Mouse (Mus musculus) neural tube, embryonic 14.5 days (tissue): ENCODE data around the gene Srp68. TPM values are rescaled to one million over a fixed set of nuclear protein-coding genes. Genes with fewer than 3 reads are reported as not detected.

Source experiments
- ATAC-seq: fragments of 200-750 bp; cut with Nextera tagmentation; 2 replicates; pipeline ENCODE4 v1.8.0; 2017; ENCODE audit warnings: low read depth, mild to moderate bottlenecking, moderate TSS enrichment, moderate library complexity
- H3K27ac ChIP-seq: fragments of 300-500 bp; sonication (generic); 2 replicates; pipeline ENCODE4 v1.5.1; 2014; ENCODE audit warnings: low read depth, mild to moderate bottlenecking, control low read depth, low read length, moderate library complexity, mixed read lengths
- H3K27me3 ChIP-seq: fragments of 300-500 bp; sonication (generic); 2 replicates; pipeline ENCODE4 v1.6.1; 2014; ENCODE audit warnings: low read length; ENCODE audit not compliant: control insufficient read depth, insufficient read depth
- H3K36me3 ChIP-seq: fragments of 300-500 bp; sonication (generic); 2 replicates; pipeline ENCODE4 v1.6.1; 2014; ENCODE audit warnings: low read length, mixed read lengths; ENCODE audit not compliant: control insufficient read depth, insufficient read depth
- H3K4me1 ChIP-seq: fragments of 300-500 bp; sonication (generic); 2 replicates; pipeline ENCODE4 v1.6.1; 2014; ENCODE audit warnings: low read length; ENCODE audit not compliant: control insufficient read depth, insufficient read depth
- H3K4me2 ChIP-seq: fragments of 300-500 bp; sonication (generic); 2 replicates; pipeline ENCODE4 v1.6.1; 2014; ENCODE audit warnings: mild to moderate bottlenecking, low read depth, low read length, control low read depth
- H3K4me3 ChIP-seq: fragments of 300-500 bp; sonication (generic); 2 replicates; pipeline ENCODE4 v1.5.1; 2014; ENCODE audit warnings: low read depth, low read length, control low read depth, mixed read lengths
- H3K9ac ChIP-seq: fragments of 300-500 bp; sonication (generic); replicated peaks from 2 replicates; pipeline ENCODE4 v1.6.1; 2014; ENCODE audit warnings: low read depth, mild to moderate bottlenecking, control low read depth, low read length, mixed read lengths
- H3K9me3 ChIP-seq: fragments of 300-500 bp; sonication (generic); 2 replicates; pipeline ENCODE4 v1.6.1; 2016; ENCODE audit warnings: low read length; ENCODE audit not compliant: control insufficient read depth
- WGBS: fragments of 180-500 bp; shearing (Covaris S2); extraction: QIAGEN DNeasy Blood & Tissue Kit; methylation state at CpG from one replicate; pipeline ENCODE4 v1.1.7; 2014; 5-methylcytosine and 5-hydroxymethylcytosine counted together
- polyA plus RNA-seq: library from polyadenylated mRNA; unstranded; fragments of >200 nt; fragmentation: Nextera tagmentation; extraction: Ambion mirVana; gene quantifications from 2 replicates; pipeline ENCODE4 v1.2.1, GENCODE M21; 2014

The Srp68 gene
- polyA plus RNA-seq, 1 experiment from 2014 or later, result 52.0 TPM

DNA sequence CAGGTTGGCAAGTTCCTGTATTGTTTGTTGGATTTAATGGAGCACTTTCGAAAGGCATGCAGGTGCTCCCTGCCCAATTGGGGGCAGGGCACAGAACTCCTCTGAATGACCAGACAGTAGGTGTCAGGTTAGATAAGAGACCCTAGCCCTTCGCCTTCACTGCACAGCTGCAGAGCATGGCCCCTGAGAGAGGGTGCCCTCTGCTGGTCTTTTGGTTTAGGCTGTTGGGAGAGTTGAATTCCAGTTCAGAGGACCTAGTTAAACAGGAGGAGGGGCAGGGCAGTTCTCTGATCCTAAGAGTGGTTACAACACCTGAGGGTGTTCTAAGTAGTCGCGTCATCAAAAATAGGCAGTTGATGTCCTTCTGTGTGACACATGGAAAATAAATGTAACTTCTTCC, 54.1 kb downstream of the Srp68 start:
- WGBS, result 24% methylated on average over 4 of the region's 4 CpGs
- Histone ChIP-seq H3K4me2 (no peak overlapping the region), H3K4me3 (no peak overlapping the region), H3K4me1 (peaks cover 7% of the 10 kb centered on the region; the same call in 1 of the 2 replicates), H3K27me3 (peaks cover 27% of the 10 kb centered on the region), H3K9me3 (no peaks in the 10 kb centered on the region), H3K27ac (no peak overlapping the region), H3K9ac (no peak overlapping the region), H3K36me3 (no peaks in the 10 kb centered on the region)
- no peak for ATAC-seq

DNA sequence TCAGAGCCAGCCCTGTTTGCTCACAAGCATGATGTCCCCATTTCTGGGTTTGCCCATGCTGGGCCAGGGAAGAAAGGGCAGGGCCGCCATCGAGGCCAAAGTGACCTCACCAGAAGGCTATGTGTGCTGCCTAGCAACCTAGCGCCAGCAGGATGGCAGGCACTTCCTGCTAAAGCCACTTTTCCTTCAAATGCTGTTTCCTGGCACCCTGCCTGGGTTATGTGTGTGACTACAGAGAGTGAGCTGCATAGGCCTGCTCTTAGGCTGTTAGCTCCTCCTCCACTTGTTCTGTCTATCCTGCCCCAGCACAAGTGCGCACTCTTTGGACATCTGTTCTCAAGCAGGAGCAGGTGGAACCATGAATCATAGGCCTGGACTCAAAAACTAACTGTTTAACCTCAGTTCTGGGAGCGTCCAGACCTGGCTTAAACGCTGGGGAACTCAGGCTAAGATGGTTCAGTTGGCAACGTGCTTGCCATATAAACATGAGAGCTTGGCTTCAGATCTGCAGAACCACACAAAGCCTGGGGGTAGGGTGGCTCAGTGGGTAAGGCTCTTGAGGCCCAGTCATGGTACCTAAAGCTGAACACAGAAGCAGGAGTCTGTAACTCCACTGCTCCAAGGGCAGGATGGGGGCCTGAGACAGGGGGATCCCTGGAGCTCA, 55.1 kb downstream of the Srp68 start:
- Histone ChIP-seq H3K9ac (no peak overlapping the region), H3K27ac (peak overlapping the region; percentile 52), H3K9me3 (no peaks in the 10 kb centered on the region), H3K4me2 (no peak overlapping the region), H3K4me3 (no peak overlapping the region), H3K36me3 (no peaks in the 10 kb centered on the region), H3K4me1 (peaks cover 7% of the 10 kb centered on the region; the same call in 1 of the 2 replicates), H3K27me3 (peaks cover 26% of the 10 kb centered on the region)
- WGBS, result 45% methylated on average over 7 of the region's 7 CpGs
- ATAC-seq, result peak; percentile 80

GRCm38 (mm10) chr11:116218263-116218662, 55.8 kb downstream of the Srp68 start:
- no peaks in the 10 kb centered on the region for H3K36me3 ChIP-seq
- peaks cover 7% of the 10 kb centered on the region; the same call in 1 of the 2 replicates for H3K4me1 ChIP-seq
- H3K4me3 ChIP-seq, result no peak overlapping the region
- H3K27ac ChIP-seq, result peak overlapping the region; percentile 52
- 90% methylated on average over 2 of the region's 2 CpGs for WGBS
- no peak overlapping the region for H3K4me2 ChIP-seq
- no peak overlapping the region for H3K9ac ChIP-seq
- H3K27me3 ChIP-seq, result peaks cover 20% of the 10 kb centered on the region
- no peak for ATAC-seq
- H3K9me3 ChIP-seq, result no peaks in the 10 kb centered on the region

- no peaks in the 10 kb centered on the region for H3K9me3 ChIP-seq
- H3K9ac ChIP-seq, result no peak overlapping the region
- peaks cover 11% of the 10 kb centered on the region for H3K27me3 ChIP-seq
- no peaks in the 10 kb centered on the region for H3K36me3 ChIP-seq
- no peak overlapping the region for H3K4me2 ChIP-seq
- H3K4me1 ChIP-seq, result no peaks in the 10 kb centered on the region
- ATAC-seq, result no peak
- no peak overlapping the region for H3K27ac ChIP-seq
- 87% methylated on average over 11 of the region's 11 CpGs for WGBS
- H3K4me3 ChIP-seq, result no peak overlapping the region
These were observed 57.5 kb downstream of the Srp68 start for GRCm38 (mm10) chr11:116216549-116216948.

DNA sequence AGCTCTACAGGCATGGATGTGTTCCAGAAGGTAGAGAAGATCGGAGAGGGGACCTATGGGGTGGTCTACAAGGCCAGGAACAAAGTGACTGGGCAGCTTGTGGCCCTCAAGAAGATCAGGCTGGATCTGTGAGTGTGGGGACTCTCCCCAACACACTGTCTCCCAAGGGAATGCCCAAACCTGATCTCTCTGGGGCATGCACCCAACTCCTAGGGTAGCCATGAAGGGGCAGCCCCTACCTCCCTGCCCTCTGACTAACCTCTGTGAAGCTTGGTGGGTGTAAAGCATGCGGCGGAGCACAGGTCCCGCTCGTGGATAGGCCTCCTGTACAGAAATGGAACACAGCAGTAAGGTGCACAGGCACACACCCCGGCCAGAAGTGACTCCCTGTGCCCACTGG, 58.0 kb downstream of the Srp68 start:
- ATAC-seq, result no peak
- no peak overlapping the region for H3K9ac ChIP-seq
- no peak overlapping the region for H3K27ac ChIP-seq

GRCm38 (mm10) chr11:116215181-116215580, 58.8 kb downstream of the Srp68 start:
- WGBS, result 80% methylated on average over 7 of the region's 7 CpGs
- no peaks in the 10 kb centered on the region for H3K9me3 ChIP-seq
- no peak overlapping the region for H3K4me3 ChIP-seq
- no peak for ATAC-seq
- no peak overlapping the region for H3K4me2 ChIP-seq
- H3K9ac ChIP-seq, result no peak overlapping the region
- no peaks in the 10 kb centered on the region for H3K36me3 ChIP-seq
- no peak overlapping the region for H3K27ac ChIP-seq
- no peaks in the 10 kb centered on the region for H3K4me1 ChIP-seq
- no peaks in the 10 kb centered on the region for H3K27me3 ChIP-seq

More for the DNA sequence above, 58.0 kb downstream of the Srp68 start:
- Histone ChIP-seq H3K27me3 (peaks cover 5% of the 10 kb centered on the region), H3K4me2 (no peak overlapping the region), H3K4me3 (no peak overlapping the region), H3K9me3 (no peaks in the 10 kb centered on the region), H3K36me3 (no peaks in the 10 kb centered on the region), H3K4me1 (no peaks in the 10 kb centered on the region)
- WGBS, result 86% methylated on average over 6 of the region's 6 CpGs

DNA sequence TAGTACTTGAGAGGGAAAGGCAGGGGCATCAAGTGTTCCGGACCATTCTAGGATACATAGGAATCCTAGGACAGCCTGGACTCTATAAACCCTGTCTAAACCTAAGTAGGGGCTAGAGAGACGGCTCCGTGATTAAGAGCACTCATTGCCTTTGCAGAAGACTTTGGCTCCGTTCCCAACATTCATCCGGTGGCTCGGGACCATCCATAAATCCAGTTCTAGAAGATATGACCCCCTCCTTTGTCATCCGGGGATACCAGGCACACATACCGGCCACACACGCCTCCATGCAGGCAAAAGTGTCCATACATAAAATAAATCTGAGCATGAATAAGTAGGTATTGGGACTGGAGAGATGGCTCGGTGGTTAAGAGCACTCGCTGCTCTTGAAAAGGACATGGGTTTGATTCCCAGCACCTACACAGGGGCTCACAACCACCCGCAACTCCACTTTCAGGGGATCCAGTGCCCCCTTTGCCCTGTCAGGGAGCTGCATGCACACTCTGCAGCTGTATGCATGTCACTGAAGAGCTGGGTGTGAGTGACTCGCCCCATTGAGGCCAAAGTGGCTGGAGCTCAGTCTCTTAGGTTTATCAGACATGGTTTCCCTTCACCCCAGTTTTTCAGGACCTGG, 60.0 kb downstream of the Srp68 start:
- Histone ChIP-seq H3K9me3 (no peaks in the 10 kb centered on the region), H3K4me1 (no peaks in the 10 kb centered on the region), H3K27ac (no peak overlapping the region), H3K36me3 (no peaks in the 10 kb centered on the region), H3K27me3 (no peaks in the 10 kb centered on the region), H3K4me3 (no peak overlapping the region), H3K9ac (no peak overlapping the region), H3K4me2 (no peak overlapping the region)
- ATAC-seq, result no peak
- WGBS, result 88% methylated on average over 13 of the region's 13 CpGs

DNA sequence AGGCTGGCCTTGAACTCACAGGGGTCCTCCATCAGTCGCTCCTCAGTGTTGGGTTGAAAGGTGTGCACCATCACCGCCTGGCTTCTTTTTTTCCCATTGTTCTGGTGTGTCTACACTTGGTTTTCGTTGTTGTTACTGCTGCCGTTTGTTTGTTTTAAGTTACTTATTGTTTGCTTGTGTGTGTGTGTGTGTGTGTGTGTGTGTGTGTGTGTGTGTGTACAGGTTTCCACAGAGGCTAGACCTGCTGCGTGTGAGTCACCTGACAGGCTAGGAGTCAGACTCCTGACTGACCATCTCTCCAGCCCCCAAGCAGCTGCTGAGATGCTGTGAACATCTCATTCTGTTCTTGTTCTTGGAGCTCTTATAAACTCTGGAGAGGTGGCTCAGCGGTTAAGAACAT, 61.2 kb downstream of the Srp68 start:
- no peak for ATAC-seq
- Histone ChIP-seq H3K9ac (no peak overlapping the region), H3K4me2 (no peak overlapping the region), H3K27me3 (no peaks in the 10 kb centered on the region), H3K27ac (no peak overlapping the region), H3K4me3 (no peak overlapping the region), H3K36me3 (no peaks in the 10 kb centered on the region), H3K4me1 (no peaks in the 10 kb centered on the region), H3K9me3 (no peaks in the 10 kb centered on the region)
- 94% methylated on average over 6 of the region's 6 CpGs for WGBS

GRCm38 (mm10) chr11:116210696-116211095, 63.3 kb downstream of the Srp68 start:
- Histone ChIP-seq H3K4me1 (no peaks in the 10 kb centered on the region), H3K27ac (no peak overlapping the region), H3K27me3 (no peaks in the 10 kb centered on the region), H3K9ac (no peak overlapping the region), H3K4me2 (no peak overlapping the region), H3K36me3 (0 out of 2 replicates have a peak, but pooled peaks cover 9% of the 10 kb centered on the region), H3K9me3 (no peaks in the 10 kb centered on the region), H3K4me3 (no peak overlapping the region)
- ATAC-seq, result no peak
- WGBS, result 80% methylated on average over 5 of the region's 5 CpGs
